In genomic region chr11:32363610-32364220, GRCm38 (mm10) we compare ENCODE assay signal across 9 mouse cellular contexts. TPM values are rescaled to one million over a fixed set of nuclear protein-coding genes. Genes with fewer than 3 reads are reported as not detected.
A peak's percentile ranks its signal among the peaks of the same experiment; 100 is the strongest.
DNase-seq lines count a peak whose midpoint lies in the region; ATAC-seq and TF ChIP-seq lines count a peak whose summit lies in the region.
"Had no signal": no experiment of that assay in that cellular context is flagged by ENCODE, and none has a peak within 500 bp of the region (broad histone marks: within the 10 kb centered on the region; RNA-seq: fewer than 3 reads in every experiment).

No protein-coding gene starts in this region.

- peak overlapping the region; percentile 63 for H3K27ac ChIP-seq in gastrocnemius, adult 2 months
- H3K27ac ChIP-seq in lung, postnatal 0 days (ENCODE audit: low read length) = peak overlapping the region; percentile 77
- H3K27ac ChIP-seq in forebrain, embryonic 15.5 days (replicated peaks) = peak overlapping the region; percentile 38
- peak overlapping the region; percentile 76 for H3K27ac ChIP-seq in limb, embryonic 14.5 days (replicated peaks; ENCODE audit: low read depth, low read length)

- no peaks in the 10 kb centered on the region for H3K36me3 ChIP-seq in lung, postnatal 0 days (ENCODE audit: insufficient read depth, low read length)
- no peaks in the 10 kb centered on the region for H3K36me3 ChIP-seq in forebrain, embryonic 15.5 days
- peaks cover 3% of the 10 kb centered on the region; the same call in 1 of the 2 replicates for H3K36me3 ChIP-seq in limb, embryonic 14.5 days (ENCODE audit: control insufficient read depth, insufficient read depth, low read length)

- no peak for DNase-seq in gastrocnemius, adult 2 months
- no peak for DNase-seq in gastrocnemius, postnatal 25 days
- peak; percentile 52 for DNase-seq in lung, postnatal 0 days (ENCODE audit: low spot score)
- DNase-seq in lung, postnatal 36 days = no peak
- DNase-seq in limb, embryonic 14.5 days (ENCODE audit: low spot score) = peak; percentile 61
- no peak for DNase-seq in urinary bladder, postnatal 36 days (ENCODE audit: low spot score in 2 of 2)

- no peaks in the 10 kb centered on the region for H3K9me3 ChIP-seq in lung, postnatal 0 days (ENCODE audit: low read length)
- H3K9me3 ChIP-seq in forebrain, embryonic 15.5 days = no peaks in the 10 kb centered on the region
- no peaks in the 10 kb centered on the region for H3K9me3 ChIP-seq in limb, embryonic 14.5 days (ENCODE audit: control insufficient read depth, low read length)

- no peak for TF ChIP-seq CTCF in gastrocnemius, adult 2 months (IDR thresholded peaks at IDR 0.05)
- no peak for TF ChIP-seq CTCF in lung, postnatal 0 days (IDR thresholded peaks at IDR 0.05)

- no peak for TF ChIP-seq POLR2A in limb, embryonic 14.5 days (IDR thresholded peaks at IDR 0.05; ENCODE audit: borderline replicate concordance, extremely low read depth, insufficient read depth, insufficient read length)

- TF ChIP-seq EP300 in lung, postnatal 0 days (IDR thresholded peaks at IDR 0.05) = no peak

- no peak overlapping the region for H3K4me2 ChIP-seq in lung, postnatal 0 days (replicated peaks; ENCODE audit: low read depth, low read length)
- no peak overlapping the region for H3K4me2 ChIP-seq in forebrain, embryonic 15.5 days (replicated peaks)
- H3K4me2 ChIP-seq in limb, embryonic 14.5 days (replicated peaks; ENCODE audit: low read depth, low read length, severe bottlenecking) = no peak overlapping the region

- no peak overlapping the region for H3K4me3 ChIP-seq in gastrocnemius, adult 2 months
- no peak overlapping the region for H3K4me3 ChIP-seq in lung, postnatal 0 days (ENCODE audit: low read depth, low read length)
- H3K4me3 ChIP-seq in forebrain, embryonic 15.5 days = no peak overlapping the region
- H3K4me3 ChIP-seq in limb, embryonic 14.5 days (replicated peaks; ENCODE audit: low read length) = no peak overlapping the region
- H3K4me3 ChIP-seq: megakaryocyte, embryonic 14.5 days had no signal

- intact Hi-C loops in gastrocnemius, adult 2 months (cut with DNase I) = no loop called here

- no peaks in the 10 kb centered on the region for H3K27me3 ChIP-seq in lung, postnatal 0 days (replicated peaks; ENCODE audit: insufficient read depth, low read length)
- H3K27me3 ChIP-seq in forebrain, embryonic 15.5 days = no peaks in the 10 kb centered on the region
- no peaks in the 10 kb centered on the region for H3K27me3 ChIP-seq in limb, embryonic 14.5 days (ENCODE audit: control insufficient read depth, insufficient read depth, low read length)

- H3K9ac ChIP-seq in lung, postnatal 0 days (replicated peaks; ENCODE audit: low read depth) = no peak overlapping the region
- H3K9ac ChIP-seq in forebrain, embryonic 15.5 days (replicated peaks) = no peak overlapping the region
- 0 out of 2 replicates have a peak overlapping the region, but pooled peaks have one; percentile 8 for H3K9ac ChIP-seq in limb, embryonic 14.5 days (ENCODE audit: low read depth, low read length, severe bottlenecking)

- peak; percentile 14; the same call in 1 of the 2 replicates for ATAC-seq in lung, postnatal 0 days
- ATAC-seq in forebrain, embryonic 15.5 days (replicated peaks) = peak; percentile 75
- 0 out of 2 replicates have a peak, but pooled peaks have one; percentile 25 for ATAC-seq in limb, embryonic 14.5 days (ENCODE audit: low FRiP score, low read depth)
- ATAC-seq in megakaryocyte progenitor cell, adult 5-6 weeks (replicated peaks; ENCODE audit: poor library complexity) = no peak

- H3K4me1 ChIP-seq in lung, postnatal 0 days (ENCODE audit: insufficient read depth, low read depth, low read length) = peaks cover 2% of the 10 kb centered on the region; the same call in 1 of the 2 replicates
- peaks cover 32% of the 10 kb centered on the region for H3K4me1 ChIP-seq in forebrain, embryonic 15.5 days
- H3K4me1 ChIP-seq in limb, embryonic 14.5 days (ENCODE audit: control insufficient read depth, insufficient read depth, low read length) = peaks cover 35% of the 10 kb centered on the region

- 28% methylated on average over 3 of the region's 3 CpGs for WGBS in lung, postnatal 0 days
- 39% methylated on average over 3 of the region's 3 CpGs for WGBS in forebrain, embryonic 15.5 days
- 60% methylated on average over 3 of the region's 3 CpGs for WGBS in limb, embryonic 14.5 days

RNA-seq across cellular contexts. Expression of gene Sh3pxd2b, which starts 16.1 kb away (rescaled TPM):
- 1 to 10 TPM; 2.5 to 7.1 TPM for total RNA-seq in gastrocnemius, adult 2 months (2021)
- 1 to 10 TPM; 4.4 to 7.1 TPM for total RNA-seq in gastrocnemius, postnatal 25 days (2021)
- polyA plus RNA-seq in lung, postnatal 0 days (2015; fragmentation: Nextera tagmentation; extraction: Ambion mirVana) = 7.4 and 9.4 TPM in 2 replicates
- polyA plus RNA-seq in forebrain, embryonic 15.5 days (2015; fragmentation: Nextera tagmentation; extraction: Ambion mirVana) = 17.3 and 18.0 TPM in 2 replicates
- 44.3 and 52.8 TPM in 2 replicates for polyA plus RNA-seq in limb, embryonic 14.5 days (2012; rRNA removed)
- polyA plus RNA-seq in limb, embryonic 14.5 days (2014; fragmentation: Nextera tagmentation; extraction: Ambion mirVana) = 31.5 and 31.8 TPM in 2 replicates
- 6.1 and 7.2 TPM in 2 replicates for total RNA-seq in megakaryocyte progenitor cell, adult 5-6 weeks (2015)
- total RNA-seq in megakaryocyte progenitor cell, adult 5-6 weeks (2017) = 1.7 and 2.4 TPM in 2 replicates

Comparison
In these comparisons a context has a peak if more than half of its experiments do, and no peak if none do; other contexts are left out.
1. DNase-seq: peak in lung, postnatal 0 days (single experiment) and limb, embryonic 14.5 days (single experiment); none in gastrocnemius, adult 2 months (single experiment), gastrocnemius, postnatal 25 days (single experiment), lung, postnatal 36 days (single experiment) and urinary bladder, postnatal 36 days (0 of 2).
2. Peak in every context shown above with its lines, with median percentiles within 50 percentile points of each other: H3K27ac ChIP-seq.